Mouse (Mus musculus) Patski (cell line): ENCODE results near the gene Scn1b. TPM values are rescaled to one million over a fixed set of nuclear protein-coding genes. Genes with fewer than 3 reads are reported as not detected.

ENCODE experiments used
- ATAC-seq: fragments of 100-300 bp; one replicate; pipeline ENCODE4 v1.8.0; 2021
- CTCF ChIA-PET: fragments of 350-600 bp; sonication (Branson Sonifier 250); formaldehyde crosslinking; loops from one replicate; lab custom pipeline; 2022; ENCODE audit warnings: inconsistent platforms; lab: Charles Lee
- POLR2A ChIA-PET: fragments of 350-600 bp; sonication (Branson Sonifier 250); formaldehyde crosslinking; loops from one replicate; lab custom pipeline; 2022; ENCODE audit warnings: antibody characterized with exemption, inconsistent platforms; lab: Charles Lee
- DNase-seq: peaks from one replicate; pipeline ENCODE4 v3.0.0-alpha.2; 2011; ENCODE audit warnings: low read depth, low spot score
- H3K27me3 ChIP-seq: fragments of 371-371 bp; one replicate; pipeline ENCODE4 v1.5.1; 2021
- CTCF ChIP-seq: fragments of 100-300 bp; IDR thresholded peaks from one replicate; pipeline ENCODE4 v1.5.1; 2021
- in situ Hi-C: fragments of 300-500 bp; cut with MboI; formaldehyde crosslinking; loops from 3 replicates; pipeline ENCODE4 v1.11.1; 2018; ENCODE audit warnings: low pct_unique_long_range_greater_than_20kb, mixed read lengths
- polyA plus RNA-seq: library from polyadenylated mRNA; unstranded; gene quantifications from one replicate; pipeline ENCODE4 v1.2.3, GENCODE M21; 2021

The Scn1b gene
- polyA plus RNA-seq, 1 experiment from 2014 or later: 8.5 TPM

DNA sequence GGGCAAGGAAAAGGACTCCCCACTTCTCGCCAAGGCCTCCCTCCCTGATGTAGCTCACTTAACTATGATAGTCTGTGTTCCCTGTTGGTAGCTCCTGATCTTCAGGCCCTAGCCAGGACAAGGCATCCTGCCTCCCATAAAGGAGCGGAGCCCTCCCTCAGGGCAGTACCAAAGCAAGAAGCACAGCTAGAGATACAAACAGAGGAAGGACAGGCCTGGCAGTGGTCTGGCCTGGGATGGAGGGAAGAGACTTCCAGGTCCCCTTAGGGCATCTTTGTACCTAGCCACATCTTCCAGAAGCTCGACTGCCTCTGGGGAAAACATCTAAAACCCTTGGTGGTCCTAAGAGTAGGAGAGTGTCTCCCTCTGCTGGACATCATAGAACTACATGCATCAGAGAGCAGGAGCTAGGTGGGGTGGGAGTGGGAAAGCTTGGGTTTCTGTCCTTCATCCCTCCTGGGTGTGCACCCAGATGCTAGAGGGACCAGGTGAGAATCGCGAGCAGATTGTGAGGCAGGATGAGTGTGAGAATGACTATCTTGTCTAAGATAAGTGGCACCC is 48.8 kb downstream of the Scn1b start:
- TF ChIP-seq CTCF: no peak
- no peaks in the 10 kb centered on the region for H3K27me3 ChIP-seq
- DNase-seq (no peak), ATAC-seq (no peak)
- ChIA-PET CTCF (interaction anchor here (0.9 to 1.8 kb wide), 5 partner anchors 9 to 20 kb away, joined by 3 to 9 read pairs (median 6); partner anchors contain the start of gene Lgi4), POLR2A (no interaction called here)
- in situ Hi-C loops: no loop called here

GRCm38 (mm10) chr7:31077470-31077869 is 49.3 kb downstream of the Scn1b start:
- TF ChIP-seq CTCF: no peak
- H3K27me3 ChIP-seq: no peaks in the 10 kb centered on the region
- no peak for ATAC-seq
- ChIA-PET CTCF (interaction anchor here (0.9 to 1.8 kb wide), 5 partner anchors 10 to 20 kb away, joined by 3 to 9 read pairs (median 6); partner anchors contain the start of gene Lgi4), POLR2A (no interaction called here)
- no peak for DNase-seq
- in situ Hi-C loops: no loop called here

GRCm38 (mm10) chr7:31076492-31076891 is 50.3 kb downstream of the Scn1b start, which contains the start of gene Fxyd3:
Gene Fxyd3, minus strand, starts transcription at chr7:31076704.
- in situ Hi-C loops: no loop called here
- TF ChIP-seq CTCF: no peak
- H3K27me3 ChIP-seq: no peaks in the 10 kb centered on the region
- CTCF ChIA-PET: no interaction called here
- no peak for DNase-seq
- no peak for ATAC-seq
- POLR2A ChIA-PET: no interaction called here

GRCm38 (mm10) chr7:31074713-31075069 is 52.1 kb downstream of the Scn1b start:
- POLR2A ChIA-PET: no interaction called here
- CTCF ChIA-PET: no interaction called here
- H3K27me3 ChIP-seq: no peaks in the 10 kb centered on the region
- DNase-seq (no peak), ATAC-seq (no peak)
- in situ Hi-C loops: no loop called here
- TF ChIP-seq CTCF: no peak

GRCm38 (mm10) chr7:31074061-31074712 is 52.6 kb downstream of the Scn1b start:
- POLR2A ChIA-PET: no interaction called here
- TF ChIP-seq CTCF: no peak
- no peak for ATAC-seq
- H3K27me3 ChIP-seq: no peaks in the 10 kb centered on the region
- in situ Hi-C loops: no loop called here
- no peak for DNase-seq
- CTCF ChIA-PET: no interaction called here

GRCm38 (mm10) chr7:31073546-31073945 is 53.3 kb downstream of the Scn1b start:
- ATAC-seq: no peak
- in situ Hi-C loops: no loop called here
- ChIA-PET CTCF (no interaction called here), POLR2A (no interaction called here)
- no peak for DNase-seq
- H3K27me3 ChIP-seq: no peaks in the 10 kb centered on the region
- no peak for TF ChIP-seq CTCF

- no peaks in the 10 kb centered on the region for H3K27me3 ChIP-seq
- ChIA-PET CTCF (no interaction called here), POLR2A (no interaction called here)
- in situ Hi-C loops: no loop called here
- ATAC-seq (no peak), DNase-seq (no peak)
- TF ChIP-seq CTCF: no peak
These were observed 54.5 kb downstream of the Scn1b start for GRCm38 (mm10) chr7:31072326-31072725.

- H3K27me3 ChIP-seq: no peaks in the 10 kb centered on the region
- DNase-seq (no peak), ATAC-seq (no peak)
- in situ Hi-C loops: no loop called here
- TF ChIP-seq CTCF: no peak
- ChIA-PET POLR2A (no interaction called here), CTCF (no interaction called here)
These were observed 56.5 kb downstream of the Scn1b start for GRCm38 (mm10) chr7:31070324-31070723.

DNA sequence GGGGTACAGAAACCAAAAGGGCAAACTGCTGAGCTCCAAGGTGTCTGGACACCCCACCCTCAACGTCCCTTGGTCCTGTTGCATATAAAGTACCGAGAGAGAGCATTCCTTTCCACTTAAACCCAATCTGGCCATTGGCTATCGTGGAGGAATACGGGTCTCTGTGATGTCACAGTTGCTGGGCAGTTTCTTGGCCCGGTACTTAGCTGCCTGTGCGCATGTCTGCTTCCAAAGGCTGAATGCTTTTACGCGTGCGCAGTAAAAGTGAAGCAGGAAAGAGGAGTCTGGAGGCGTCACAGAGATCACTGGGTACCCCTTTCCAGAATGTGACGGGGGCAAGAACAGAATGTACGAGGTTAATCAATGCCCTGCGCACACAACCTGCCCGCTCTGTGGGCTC is 57.3 kb downstream of the Scn1b start:
- POLR2A ChIA-PET: no interaction called here
- no peak for TF ChIP-seq CTCF
- no peaks in the 10 kb centered on the region for H3K27me3 ChIP-seq
- CTCF ChIA-PET: interaction anchor here (2.1 kb wide), 1 partner anchor 11 kb away, joined by 8 read pairs; the partner anchor contains the start of gene Lgi4
- ATAC-seq (no peak), DNase-seq (no peak)
- in situ Hi-C loops: no loop called here

DNA sequence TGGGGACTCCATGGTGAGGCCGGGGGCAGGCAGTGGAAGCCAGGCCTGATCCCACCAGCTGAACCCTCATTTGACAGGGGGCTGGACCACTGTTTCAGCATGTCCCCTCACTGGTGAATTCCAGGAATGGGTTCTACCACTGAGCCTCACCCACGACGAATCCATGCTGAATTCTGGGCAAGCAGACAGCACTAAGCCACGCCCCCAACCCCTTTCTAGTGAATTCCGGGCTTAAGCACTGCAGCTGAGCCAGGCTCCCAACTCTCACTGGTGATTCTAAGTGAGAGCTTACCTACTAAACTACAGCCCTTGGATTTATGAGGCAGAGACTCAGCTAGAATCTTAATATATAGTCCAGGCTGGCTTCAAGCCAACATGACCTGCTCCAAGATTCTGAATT is 59.0 kb downstream of the Scn1b start:
- ChIA-PET POLR2A (no interaction called here), CTCF (interaction anchor here (2.1 kb wide), 1 partner anchor 9 kb away, joined by 8 read pairs; the partner anchor contains the start of gene Lgi4)
- in situ Hi-C loops: no loop called here
- ATAC-seq (no peak), DNase-seq (no peak)
- TF ChIP-seq CTCF: no peak
- H3K27me3 ChIP-seq: no peaks in the 10 kb centered on the region

Other genes starting within 250 kb of the Scn1b start
- not detected for gene Cd22, start 246.7 kb downstream of the Scn1b start, polyA plus RNA-seq
- not detected for gene Mag, start 212.1 kb downstream of the Scn1b start, polyA plus RNA-seq
- not detected for gene Hamp2, start 202.3 kb downstream of the Scn1b start, polyA plus RNA-seq
- not detected for gene Hamp, start 183.0 kb downstream of the Scn1b start, polyA plus RNA-seq
- 114 TPM for gene Usf2, start 170.2 kb downstream of the Scn1b start, polyA plus RNA-seq
- gene Lsr, start 153.5 kb downstream of the Scn1b start, polyA plus RNA-seq: 15.1 TPM
- gene Fam187b, start 153.2 kb downstream of the Scn1b start, polyA plus RNA-seq: 1.0 TPM
- 2.2 TPM for gene Fxyd5, start 84.5 kb downstream of the Scn1b start, polyA plus RNA-seq
- not detected for gene Fxyd7, start 75.5 kb downstream of the Scn1b start, polyA plus RNA-seq
- gene Fxyd1, start 69.8 kb downstream of the Scn1b start, polyA plus RNA-seq: not detected
- 0.01 TPM for gene Lgi4, start 67.7 kb downstream of the Scn1b start, polyA plus RNA-seq
- not detected for gene Fxyd3, start 50.3 kb downstream of the Scn1b start, polyA plus RNA-seq
- gene Hpn, start 11.7 kb downstream of the Scn1b start, polyA plus RNA-seq: 0.10 TPM
- gene Gramd1a, start 28.9 kb upstream of the Scn1b start, polyA plus RNA-seq: 48.2 TPM
- not detected for gene Scgb2b2, start 163.5 kb upstream of the Scn1b start, polyA plus RNA-seq
- gene Scgb1b2, start 164.8 kb upstream of the Scn1b start, polyA plus RNA-seq: not detected
- gene Scgb2b3, start 235.1 kb upstream of the Scn1b start, polyA plus RNA-seq: not detected
- not detected for gene Scgb1b3, start 248.6 kb upstream of the Scn1b start, polyA plus RNA-seq